Mouse (Mus musculus) MEL (cell line): ENCODE data around the gene Crim1. TPM values are rescaled to one million over a fixed set of nuclear protein-coding genes. Genes with fewer than 3 reads are reported as not detected.

Experiments used
- DNase-seq: peaks from one replicate; pipeline ENCODE4 v3.0.0; 2011; ENCODE audit warnings: low read depth, low spot score
- H3K27ac ChIP-seq: 2 replicates; pipeline ENCODE4 v1.5.1; 2012; ENCODE audit warnings: low read depth, mild to moderate bottlenecking, control low read depth, low read length, moderate library complexity; ENCODE audit not compliant: control insufficient read depth
- H3K27me3 ChIP-seq, 2 experiments: fragments of 150-350 bp in 1 of 2; sonication (generic) in 1 of 2; 2 replicates each; pipeline ENCODE4 v1.6.1; 2012; ENCODE audit warnings: low read length in 2 of 2, mild to moderate bottlenecking in 2 of 2, improper control_type of control experiment in 1 of 2, moderate library complexity in 1 of 2; ENCODE audit not compliant: insufficient read depth in 2 of 2, control insufficient read depth in 1 of 2
- H3K36me3 ChIP-seq, 2 experiments: 2 replicates each; pipeline ENCODE4 v1.6.1; 2012 to 2014; ENCODE audit warnings: low read length in 2 of 2, improper control_type of control experiment in 1 of 2, inconsistent platforms in 1 of 2, mild to moderate bottlenecking in 1 of 2; ENCODE audit not compliant: insufficient read depth in 2 of 2, control insufficient read depth in 1 of 2
- H3K4me1 ChIP-seq, 2 experiments: fragments of 150-350 bp in 1 of 2; sonication (generic) in 1 of 2; 2 replicates each; pipeline ENCODE4 v1.6.1; 2012; ENCODE audit warnings: low read length in 2 of 2, improper control_type of control experiment in 1 of 2, mild to moderate bottlenecking in 1 of 2; ENCODE audit not compliant: insufficient read depth in 2 of 2, control insufficient read depth in 1 of 2
- H3K4me3 ChIP-seq, 2 experiments: fragments of 150-350 bp in 1 of 2; sonication (generic) in 1 of 2; 2 replicates each; pipeline ENCODE4 v1.5.1; 2012; ENCODE audit warnings: low read depth in 2 of 2, low read length in 2 of 2, mild to moderate bottlenecking in 2 of 2, moderate library complexity in 2 of 2, control low read depth in 1 of 2, improper control_type of control experiment in 1 of 2; ENCODE audit not compliant: control insufficient read depth in 1 of 2, insufficient read depth in 1 of 2
- H3K79me2 ChIP-seq: 2 replicates; pipeline ENCODE4 v1.6.1; 2012; ENCODE audit warnings: mild to moderate bottlenecking, low read length, moderate library complexity; ENCODE audit not compliant: control insufficient read depth, poor library complexity, insufficient read depth
- H3K9ac ChIP-seq: 2 replicates; pipeline ENCODE4 v1.6.1; 2012; ENCODE audit warnings: low read depth, mild to moderate bottlenecking, control low read depth, low read length, moderate library complexity; ENCODE audit not compliant: control insufficient read depth, poor library complexity, severe bottlenecking
- H3K9me3 ChIP-seq: fragments of 150-350 bp; sonication (generic); replicated peaks from 2 replicates; pipeline ENCODE4 v1.6.1; 2012; ENCODE audit warnings: mild to moderate bottlenecking, low read length, improper control_type of control experiment, moderate library complexity; ENCODE audit not compliant: insufficient read depth
- BHLHE40 ChIP-seq: IDR thresholded peaks from 2 replicates; pipeline ENCODE4 v1.6.1; 2012; ENCODE audit warnings: low read depth, mild to moderate bottlenecking, inconsistent platforms, low read length, improper control_type of control experiment, borderline replicate concordance
- CHD1 ChIP-seq: IDR thresholded peaks from 2 replicates; pipeline ENCODE4 v1.6.1; 2012; ENCODE audit warnings: low read depth, mild to moderate bottlenecking, inconsistent platforms, low read length, improper control_type of control experiment
- CTCF ChIP-seq, 3 experiments: IDR thresholded peaks in 2 of 3; conservative IDR thresholded peaks in 1 of 3; 2 replicates each; pipeline ENCODE4 v1.5.1; 2011 to 2012; ENCODE audit warnings: low read length in 3 of 3, low read depth in 2 of 3, mild to moderate bottlenecking in 2 of 3, improper control_type of control experiment in 1 of 3, inconsistent platforms in 1 of 3, mixed read lengths in 1 of 3, moderate library complexity in 1 of 3; ENCODE audit not compliant: control insufficient read depth in 1 of 3, insufficient read depth in 1 of 3, poor library complexity in 1 of 3, severe bottlenecking in 1 of 3
- E2F4 ChIP-seq: IDR thresholded peaks from 2 replicates; pipeline ENCODE4 v1.6.1; 2011; ENCODE audit warnings: low read depth, low read length, improper control_type of control experiment, borderline replicate concordance
- EP300 ChIP-seq, 2 experiments: IDR thresholded peaks; 2 replicates each; pipeline ENCODE4 v1.6.1; 2011; ENCODE audit warnings: improper control_type of control experiment in 2 of 2, low read length in 2 of 2, low read depth in 1 of 2, mild to moderate bottlenecking in 1 of 2
- ETS1 ChIP-seq: IDR thresholded peaks from 2 replicates; pipeline ENCODE4 v1.6.1; 2012; ENCODE audit warnings: low read depth, mild to moderate bottlenecking, inconsistent platforms, low read length, improper control_type of control experiment, moderate library complexity
- JUND ChIP-seq: IDR thresholded peaks from 2 replicates; pipeline ENCODE4 v1.6.1; 2011; ENCODE audit warnings: low read depth, mild to moderate bottlenecking, improper control_type of control experiment, low read length
- KAT2A ChIP-seq: conservative IDR thresholded peaks from 2 replicates; pipeline ENCODE4 v1.6.1; 2012; ENCODE audit warnings: low read depth, low read length, improper control_type of control experiment, inconsistent platforms
- MAFK ChIP-seq: IDR thresholded peaks from 2 replicates; pipeline ENCODE4 v1.6.1; 2011; ENCODE audit warnings: low read depth, mild to moderate bottlenecking, low read length, improper control_type of control experiment, borderline replicate concordance
- MAX ChIP-seq: IDR thresholded peaks from 2 replicates; pipeline ENCODE4 v1.6.1; 2011; ENCODE audit warnings: low read length, improper control_type of control experiment
- POLR2AphosphoS2 ChIP-seq: IDR thresholded peaks from 2 replicates; pipeline ENCODE4 v1.6.1; 2011; ENCODE audit warnings: low read length, improper control_type of control experiment
- TCF12 ChIP-seq: IDR thresholded peaks from 2 replicates; pipeline ENCODE4 v1.6.1; 2014; ENCODE audit warnings: low read depth, mild to moderate bottlenecking, inconsistent platforms, low read length, improper control_type of control experiment, moderate library complexity
- ZKSCAN1 ChIP-seq: IDR thresholded peaks from 2 replicates; pipeline ENCODE4 v1.6.1; 2012; ENCODE audit warnings: low read depth, mild to moderate bottlenecking, inconsistent platforms, low read length, improper control_type of control experiment, moderate library complexity
- polyA plus RNA-seq, 2 experiments: library from polyadenylated mRNA; stranded (reverse) in 1 of 2; unstranded in 1 of 2; fragments of >175 nt in 1 of 2; fragments of >200 nt in 1 of 2; gene quantifications; 2 replicates each; pipeline versions ENCODE4 v1.2.1 to v1.2.4; 2012; ENCODE audit warnings: low replicate concordance in 2 of 2, low read depth in 1 of 2; ENCODE audit not compliant: insufficient read length in 2 of 2, insufficient read depth in 1 of 2, missing spikeins in 1 of 2
- total RNA-seq: library from RNA; depleted of rRNA; stranded (reverse); fragments of 300-350 nt; gene quantifications from 2 replicates; pipeline ENCODE4 v1.2.3, GENCODE M21; 2012

Gene Crim1
- total and polyA plus RNA-seq, 3 experiments, result not detected

DNA sequence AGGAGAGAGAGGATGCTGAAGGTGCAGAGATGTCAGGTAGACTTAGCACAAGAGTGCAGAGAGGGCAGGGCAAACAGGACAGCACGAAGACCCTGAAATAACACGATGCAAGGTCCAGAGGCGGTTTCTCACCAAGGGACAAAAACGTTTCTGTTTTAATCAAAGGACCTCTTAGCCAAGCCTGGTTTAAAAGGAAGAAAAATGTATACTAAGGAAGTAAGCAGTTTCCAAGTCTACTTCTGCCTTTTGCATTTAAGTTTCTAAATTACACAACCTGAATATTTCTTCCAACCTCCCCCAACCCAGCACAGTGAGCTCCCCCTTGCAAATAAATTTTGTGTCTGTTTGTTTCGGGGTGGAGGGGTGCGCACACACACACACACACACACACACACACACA is 173.1 kb downstream of the Crim1 start:
- no peaks in the 10 kb centered on the region for H3K4me1 ChIP-seq
- no peaks in the 10 kb centered on the region for H3K79me2 ChIP-seq
- DNase-seq, result no peak
- H3K27me3 ChIP-seq, result no peaks in the 10 kb centered on the region
- no peaks in the 10 kb centered on the region for H3K9me3 ChIP-seq
- no peaks in the 10 kb centered on the region for H3K36me3 ChIP-seq
- no peak for TF ChIP-seq MAX
- TF ChIP-seq ZKSCAN1, result no peak
- no peak for TF ChIP-seq E2F4
- TF ChIP-seq BHLHE40, result no peak
- no peak overlapping the region for H3K4me3 ChIP-seq
- H3K9ac ChIP-seq, result no peak overlapping the region
- H3K27ac ChIP-seq, result no peak overlapping the region

DNA sequence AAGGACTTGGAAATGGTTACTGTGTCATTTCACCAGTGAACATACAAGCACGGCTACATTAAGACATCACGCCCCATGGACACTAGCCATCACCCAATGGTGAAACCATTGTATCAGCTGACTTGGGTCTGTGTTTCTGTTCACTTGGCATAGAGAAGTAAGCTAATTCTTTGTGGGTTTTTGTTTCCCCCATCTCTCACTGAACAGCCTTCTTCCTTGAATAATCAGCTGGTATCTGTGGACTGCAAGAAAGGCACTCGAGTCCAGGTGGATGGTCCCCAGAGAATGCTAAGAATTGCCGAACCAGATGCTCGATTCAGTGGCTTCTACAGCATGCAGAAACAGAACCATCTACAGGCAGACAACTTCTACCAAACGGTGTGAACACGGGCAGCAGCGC is 173.8 kb downstream of the Crim1 start:
- Histone ChIP-seq H3K9ac (no peak overlapping the region), H3K4me1 (no peaks in the 10 kb centered on the region), H3K27me3 (no peaks in the 10 kb centered on the region), H3K4me3 (no peak overlapping the region), H3K9me3 (no peaks in the 10 kb centered on the region), H3K36me3 (no peaks in the 10 kb centered on the region), H3K27ac (no peak overlapping the region), H3K79me2 (no peaks in the 10 kb centered on the region)
- no peak for DNase-seq
- TF ChIP-seq CHD1, result no peak
- no peak for TF ChIP-seq MAFK
- TF ChIP-seq BHLHE40, result no peak
- TF ChIP-seq EP300 (IDR thresholded peaks at IDR 0.05; ENCODE audit: low read depth in 1 of 2, low read length in 2 of 2), result no peak
- no peak for TF ChIP-seq ETS1
- TF ChIP-seq TCF12, result no peak
- TF ChIP-seq KAT2A, result no peak
- no peak for TF ChIP-seq JUND
- no peak for TF ChIP-seq ZKSCAN1
- no peak for TF ChIP-seq CTCF (IDR thresholded peaks at IDR 0.05 in 2 of 3, conservative IDR thresholded peaks at IDR 0.05 in 1 of 3; ENCODE audit: control insufficient read depth in 1 of 3, insufficient read depth in 1 of 3, low read depth in 2 of 3, low read length in 3 of 3, poor library complexity in 1 of 3, severe bottlenecking in 1 of 3)
- TF ChIP-seq POLR2AphosphoS2, result no peak

DNA sequence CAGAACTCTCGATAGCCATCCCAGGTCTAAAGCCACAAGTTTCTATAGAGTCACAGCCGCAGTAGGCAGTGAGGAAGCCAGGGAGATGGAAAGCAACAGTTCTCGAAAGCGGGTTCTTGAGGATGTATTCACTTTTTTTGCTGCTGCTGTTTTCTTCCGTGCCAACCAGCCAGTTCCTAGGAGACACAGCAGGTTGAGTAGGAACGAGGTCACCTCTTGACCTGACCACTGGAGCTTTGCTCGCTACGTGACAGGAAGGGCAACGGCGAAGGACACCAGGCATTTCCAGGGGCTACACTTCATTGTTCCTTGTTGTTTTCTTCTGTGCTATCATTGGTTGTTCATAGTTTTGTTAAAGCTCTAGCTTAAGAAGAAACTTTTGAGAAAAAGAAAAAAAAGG is 174.7 kb downstream of the Crim1 start:
- no peak for TF ChIP-seq EP300 (IDR thresholded peaks at IDR 0.05; ENCODE audit: low read depth in 1 of 2, low read length in 2 of 2)
- TF ChIP-seq TCF12, result no peak
- no peak for DNase-seq
- no peak overlapping the region for H3K9ac ChIP-seq
- no peak overlapping the region for H3K4me3 ChIP-seq
- no peak overlapping the region for H3K27ac ChIP-seq
- H3K27me3 ChIP-seq, result no peaks in the 10 kb centered on the region
- H3K36me3 ChIP-seq, result no peaks in the 10 kb centered on the region
- H3K9me3 ChIP-seq, result no peaks in the 10 kb centered on the region
- no peaks in the 10 kb centered on the region for H3K4me1 ChIP-seq
- H3K79me2 ChIP-seq, result no peaks in the 10 kb centered on the region
